Mouse (Mus musculus) myocyte (in vitro differentiated cells): ENCODE data around the gene Limch1.

Source experiments
- MYOD1 ChIP-seq, 3 experiments: IDR thresholded peaks; one replicate each; pipeline ENCODE4 v1.6.1; 2011; ENCODE audit warnings: control low read depth in 2 of 3, low read depth in 2 of 3, mild to moderate bottlenecking in 2 of 3, moderate library complexity in 1 of 3; ENCODE audit not compliant: insufficient read length in 2 of 3, control insufficient read depth in 1 of 3
- POLR2A ChIP-seq: IDR thresholded peaks from one replicate; pipeline ENCODE4 v1.6.1; 2011; ENCODE audit warnings: low read depth, mild to moderate bottlenecking, control low read depth, moderate library complexity; ENCODE audit not compliant: insufficient read length
- POLR2AphosphoS2 ChIP-seq: IDR thresholded peaks from one replicate; pipeline ENCODE4 v1.6.1; 2011; ENCODE audit warnings: low read depth, control low read depth; ENCODE audit not compliant: insufficient read length
- TCF12 ChIP-seq: IDR thresholded peaks from one replicate; pipeline ENCODE4 v1.6.1; 2011; ENCODE audit warnings: mild to moderate bottlenecking, control low read depth; ENCODE audit not compliant: poor library complexity, insufficient read depth, severe bottlenecking
- USF1 ChIP-seq: IDR thresholded peaks from one replicate; pipeline ENCODE4 v1.6.1; 2011; ENCODE audit warnings: low read depth, mild to moderate bottlenecking, control low read depth, moderate library complexity

GRCm38 (mm10) chr5:66888061-66888460 is 142.4 kb downstream of the Limch1 start:
- TF ChIP-seq POLR2AphosphoS2 (no peak), USF1 (no peak), MYOD1 (IDR thresholded peaks at IDR 0.05; ENCODE audit: control insufficient read depth in 1 of 3, insufficient read length in 2 of 3, low read depth in 2 of 3) (no peak), POLR2A (no peak), TCF12 (no peak)
